Mouse (Mus musculus): ENCODE data around the gene Pla2g1b.

Gene Pla2g1b

DNA sequence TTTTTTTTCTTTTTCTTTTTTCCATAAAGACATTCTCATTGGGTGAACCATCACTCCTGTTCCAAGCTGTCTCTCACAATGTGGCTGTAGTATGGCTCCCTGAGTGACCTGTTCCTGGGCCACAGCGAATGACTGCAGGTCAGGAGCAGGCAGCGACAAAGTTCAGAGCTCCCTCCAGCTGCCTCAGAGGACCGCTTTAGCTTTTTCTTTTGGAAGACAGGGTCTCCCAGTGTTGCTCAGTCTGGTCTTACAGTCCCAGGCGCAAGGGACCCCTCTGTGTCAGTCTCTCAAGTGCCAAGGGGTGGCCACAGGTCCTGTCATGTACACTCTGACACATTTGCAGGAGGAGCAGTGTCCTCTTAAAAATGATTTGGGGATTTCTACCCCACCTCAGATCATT, 56.5 kb downstream of the Pla2g1b start:
- DNase-seq (ENCODE audit: low spot score in 2 of 2) = no peak

DNA sequence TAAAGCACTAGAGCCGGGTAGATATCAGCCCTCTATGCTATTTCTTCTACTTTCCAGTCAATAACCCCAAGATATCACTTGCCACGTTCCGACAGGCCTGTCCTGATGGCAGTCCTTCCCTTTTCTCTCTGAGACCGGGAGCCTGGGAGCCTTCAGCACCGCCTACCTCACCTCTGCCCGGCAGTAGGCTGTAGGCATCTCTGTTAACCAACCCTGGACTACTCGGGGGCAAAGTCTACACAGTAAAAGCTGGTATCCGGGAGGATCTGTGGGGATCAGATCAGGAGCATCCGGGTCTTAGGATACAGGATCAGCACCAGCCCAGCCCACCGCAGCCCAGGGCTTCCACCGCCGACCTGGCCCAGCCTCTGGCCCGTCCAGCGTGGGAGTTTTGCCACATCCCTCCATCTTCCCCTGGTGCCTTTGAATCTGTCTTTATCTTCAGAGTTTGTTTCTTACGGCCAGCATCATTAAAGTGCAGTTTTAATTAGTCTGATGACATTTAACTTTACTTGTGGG, 57.0 kb downstream of the Pla2g1b start:
- DNase-seq (ENCODE audit: low spot score in 2 of 2) = no peak

GRCm38 (mm10) chr5:115523971-115524370, 57.9 kb downstream of the Pla2g1b start:
- no peak for DNase-seq (ENCODE audit: low spot score in 2 of 2)

Measured in cerebellum, postnatal 4 days (tissue).